Mouse (Mus musculus) right cerebral cortex, postnatal 10 days (tissue): Measurements from ENCODE around the gene Myo19.
"Not testable (repeated sequence)": the region's sequence is repeated elsewhere in the genome, so short reads cannot be mapped to it uniquely, and the experiment has no call there.

ENCODE experiments used
- DNase-seq, 2 experiments: peaks; one replicate each; pipeline ENCODE4 v3.0.0; 2021; ENCODE audit warnings: low spot score in 2 of 2

Gene Myo19

DNA sequence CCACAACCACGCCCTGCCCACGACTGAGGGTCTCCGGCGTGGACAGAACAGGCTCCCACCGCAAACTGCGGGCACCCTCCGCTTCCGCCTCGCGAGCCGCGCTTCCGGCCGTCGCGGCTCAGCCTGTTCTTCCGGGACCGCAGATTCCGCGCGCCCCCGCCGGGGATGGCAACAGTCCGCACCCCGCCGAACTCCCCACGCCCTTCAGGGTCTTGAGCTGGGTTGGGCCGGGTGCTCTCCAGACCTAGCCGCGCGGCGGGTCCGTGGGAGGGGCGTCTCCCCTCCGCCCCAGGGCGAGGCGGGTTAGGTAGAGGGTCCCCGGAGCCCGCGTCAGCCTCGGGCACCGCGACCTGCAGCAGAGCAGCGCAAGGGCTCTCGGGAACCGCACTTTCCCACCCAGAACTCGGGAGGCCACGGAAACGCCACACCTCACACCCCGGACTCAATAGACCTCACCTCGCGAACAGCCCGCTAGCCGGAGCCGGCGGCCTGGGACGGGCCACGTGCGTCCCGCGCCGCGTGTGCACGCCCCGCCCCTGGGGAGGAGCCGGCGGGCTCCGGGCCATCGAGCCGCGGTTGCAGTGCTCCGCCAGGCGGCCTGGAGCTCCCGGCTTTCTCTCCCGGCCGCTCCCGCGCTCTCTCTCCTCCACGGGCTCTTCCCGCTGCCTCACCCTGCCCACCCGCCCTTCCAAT, at the start of gene Myo19, which contains the start of gene Pigw:
Myo19 (plus strand) TSS at position 377 of the 693 bp plus-strand sequence.
Pigw (minus strand) TSS at position 514 of the 693 bp plus-strand sequence.
- peak; percentile 84 for DNase-seq

DNA sequence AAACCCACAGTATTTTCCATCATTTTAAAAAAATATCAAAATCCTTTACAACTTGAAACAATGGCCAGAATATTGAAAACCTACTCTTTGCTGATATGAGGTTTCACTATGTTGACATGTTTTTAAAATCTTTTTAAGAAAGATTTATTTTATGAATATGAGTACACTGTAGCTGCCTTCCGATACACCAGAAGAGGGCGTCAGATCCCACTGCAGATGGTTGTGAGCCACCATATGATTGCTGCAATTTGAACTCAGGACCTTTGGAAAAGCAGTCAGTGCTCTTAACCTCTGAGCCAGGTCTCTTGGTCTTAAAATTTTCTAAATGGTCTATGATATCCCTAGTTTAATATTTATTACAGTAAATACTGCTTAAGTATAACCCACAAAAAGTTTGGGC, 40.6 kb upstream of the Myo19 start:
- no peak for DNase-seq

DNA sequence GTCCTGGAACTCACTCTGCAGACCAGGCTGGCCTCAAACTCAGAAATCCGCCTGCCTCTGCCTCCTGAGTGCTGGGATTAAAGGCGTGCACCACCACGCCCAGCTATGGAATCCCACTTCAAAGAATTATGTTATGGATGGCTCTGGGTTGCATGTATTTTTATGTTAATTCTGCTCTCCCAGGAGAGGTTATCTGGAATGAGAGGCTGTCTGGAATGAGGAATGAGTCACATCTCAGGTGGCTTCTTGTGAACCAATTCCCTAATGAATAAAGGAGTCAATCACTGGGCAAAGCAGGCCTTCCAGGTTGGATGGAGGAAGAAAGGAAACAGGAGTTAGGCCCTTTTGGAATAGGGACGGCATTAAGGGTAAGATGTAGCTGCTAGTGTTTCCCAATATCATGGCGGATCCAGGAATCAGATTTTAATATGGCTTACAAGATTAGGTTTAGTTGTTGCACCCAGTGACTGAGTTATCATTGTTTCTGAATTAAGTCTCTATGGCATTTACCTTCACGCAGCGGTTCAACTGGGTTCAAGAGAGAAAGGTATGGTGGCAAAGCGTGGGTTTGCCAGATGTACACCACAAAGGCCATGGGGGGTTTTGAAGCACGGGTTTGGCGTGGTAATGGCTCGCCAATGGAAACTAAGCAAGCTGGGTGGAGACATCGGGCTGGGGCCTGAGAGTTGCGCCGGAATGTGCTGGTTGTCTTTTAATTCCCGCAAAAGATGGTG, 33.0 kb upstream of the Myo19 start:
- no peak for DNase-seq

DNA sequence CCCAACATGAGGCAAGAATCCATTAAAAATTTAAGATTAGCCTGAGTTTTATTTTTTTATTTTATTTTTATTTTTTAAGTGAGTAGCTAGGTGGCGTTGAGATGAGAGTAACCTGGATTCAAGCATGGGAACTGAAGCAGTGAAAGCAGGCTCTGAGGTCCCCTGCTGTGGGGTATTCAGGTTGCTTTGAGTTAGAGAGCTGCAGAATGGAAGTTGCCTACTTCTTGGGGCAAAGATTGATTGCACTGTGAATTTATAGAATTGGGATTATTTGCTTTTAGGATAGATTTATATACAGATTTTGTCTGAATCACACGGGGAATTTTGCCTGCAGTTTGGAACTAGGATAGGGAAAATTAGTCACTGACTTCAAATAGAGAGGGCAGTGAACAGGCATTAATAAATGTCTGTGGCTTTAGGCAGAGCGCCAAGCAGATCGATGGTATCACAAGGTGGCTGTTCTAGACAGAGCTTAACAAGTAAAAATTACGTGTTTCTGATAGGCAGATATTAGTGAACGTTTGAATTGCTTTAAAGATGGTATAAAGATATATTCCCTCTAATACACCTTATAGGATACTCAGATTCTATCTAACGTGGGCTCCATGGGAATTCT, 32.4 kb upstream of the Myo19 start:
- no peak for DNase-seq

DNA sequence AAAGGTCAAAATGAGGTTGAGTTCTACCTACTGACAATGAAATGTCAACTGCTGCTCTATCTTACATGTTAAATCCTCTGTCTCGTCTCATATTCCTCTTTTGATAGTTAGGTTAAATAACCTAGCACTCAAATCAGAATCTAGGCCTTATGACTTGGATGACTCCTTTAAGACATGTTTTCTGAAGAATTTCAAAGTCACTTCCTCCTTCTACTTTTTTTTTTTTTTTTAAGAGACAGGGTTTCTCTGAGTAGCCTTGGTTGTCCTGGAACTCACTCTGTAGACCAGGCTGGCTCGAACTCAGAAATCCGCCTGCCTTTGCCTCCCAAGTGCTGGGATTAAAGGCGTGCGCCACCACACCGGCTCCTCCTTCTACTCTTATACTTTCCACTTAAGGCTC, 24.7 kb upstream of the Myo19 start:
- DNase-seq = no peak

DNA sequence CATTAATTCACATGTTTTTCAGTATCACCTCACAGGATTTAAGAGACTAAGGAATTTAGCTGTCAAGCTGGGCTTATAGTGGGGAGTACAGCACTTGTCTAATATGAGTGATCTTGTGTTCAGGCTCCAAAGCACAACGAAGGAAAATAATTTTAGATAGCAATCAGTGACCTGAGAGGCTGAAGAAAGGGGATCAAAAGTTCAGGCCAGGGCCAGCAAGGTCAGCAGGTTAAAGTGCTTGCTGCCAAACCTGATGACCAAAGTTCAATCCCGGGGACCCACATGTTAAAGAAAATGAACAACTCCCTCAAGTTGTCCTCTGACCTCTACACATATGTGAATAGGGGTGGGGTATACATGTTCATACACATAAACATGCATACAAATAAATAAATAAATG, 14.7 kb upstream of the Myo19 start:
- no peak for DNase-seq

DNA sequence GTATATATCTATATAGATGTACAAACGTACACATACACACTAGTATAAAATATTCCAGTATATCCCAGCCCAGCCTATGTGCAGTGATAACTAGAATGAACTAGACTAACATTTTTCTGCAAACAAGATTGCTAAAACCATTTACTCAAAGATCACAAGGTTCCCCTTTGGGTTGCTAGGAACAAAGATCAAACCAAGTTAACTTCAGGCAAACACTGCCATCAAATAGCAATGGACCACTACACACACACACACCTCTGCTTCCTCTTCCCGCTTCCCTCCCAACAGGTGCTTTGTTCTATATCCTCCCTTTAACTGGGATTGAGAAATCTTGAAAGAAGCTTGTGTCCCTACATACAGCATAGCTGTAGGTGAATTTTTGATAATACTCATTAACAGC, 12.4 kb upstream of the Myo19 start:
- peak in 1 of 2 experiments; percentile 14 for DNase-seq

DNA sequence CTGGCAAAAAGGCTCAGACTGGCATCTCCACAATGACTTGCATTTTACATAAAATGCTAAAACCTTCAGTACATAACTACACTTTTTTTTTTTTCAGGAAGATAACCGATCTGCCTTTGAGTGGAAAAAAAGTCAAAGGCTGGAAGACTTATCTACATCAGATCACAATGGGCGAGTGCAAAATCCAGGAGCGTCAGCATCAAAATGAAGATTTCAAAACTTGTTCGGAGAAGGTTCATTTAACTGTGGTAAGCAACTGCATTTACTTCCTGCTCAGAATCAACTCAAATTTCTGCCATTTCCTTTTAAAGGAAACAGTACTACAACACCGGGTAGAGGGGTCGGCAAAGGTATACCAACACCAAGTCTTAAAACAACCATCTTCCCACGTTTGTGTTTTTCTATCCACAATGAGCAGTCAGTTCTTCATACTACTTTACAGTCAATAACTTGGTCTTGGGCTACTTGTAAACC, 11.1 kb upstream of the Myo19 start:
- no peak for DNase-seq

DNA sequence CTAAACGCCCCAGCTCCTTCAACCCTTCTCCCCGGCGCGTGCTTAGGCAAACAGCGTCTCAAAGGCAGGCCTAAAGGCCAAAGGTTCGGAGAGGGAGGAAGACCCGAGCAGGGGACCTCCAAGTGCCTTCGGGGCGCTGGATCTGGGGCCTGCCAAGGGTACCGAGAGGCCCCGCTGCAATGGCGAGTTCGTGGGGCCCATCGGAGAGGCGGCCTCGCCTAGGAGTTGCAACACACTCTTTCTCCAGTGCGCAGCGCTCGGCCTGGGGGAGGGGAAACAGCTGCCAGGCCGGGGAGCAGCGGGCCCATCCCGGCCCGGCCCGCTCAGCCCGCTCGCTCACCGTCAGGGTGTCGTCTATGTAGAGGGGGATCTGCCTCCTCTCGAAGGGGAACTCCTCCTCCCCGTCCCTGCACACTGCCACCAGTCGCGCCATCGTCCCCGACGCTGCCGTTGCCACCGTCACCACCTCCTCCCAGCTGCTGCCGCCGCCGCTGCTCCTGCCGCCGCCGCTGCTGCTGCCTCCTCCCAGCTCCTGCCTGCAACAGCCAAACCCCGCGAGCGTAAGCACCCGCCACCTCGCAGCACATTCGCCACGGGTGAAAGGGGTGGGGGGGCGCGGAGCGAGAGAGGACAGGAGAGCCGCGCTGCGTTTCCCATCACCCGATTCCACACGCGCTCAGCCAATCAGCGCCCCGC, 10.3 kb upstream of the Myo19 start:
- DNase-seq = peak; percentile 97

DNA sequence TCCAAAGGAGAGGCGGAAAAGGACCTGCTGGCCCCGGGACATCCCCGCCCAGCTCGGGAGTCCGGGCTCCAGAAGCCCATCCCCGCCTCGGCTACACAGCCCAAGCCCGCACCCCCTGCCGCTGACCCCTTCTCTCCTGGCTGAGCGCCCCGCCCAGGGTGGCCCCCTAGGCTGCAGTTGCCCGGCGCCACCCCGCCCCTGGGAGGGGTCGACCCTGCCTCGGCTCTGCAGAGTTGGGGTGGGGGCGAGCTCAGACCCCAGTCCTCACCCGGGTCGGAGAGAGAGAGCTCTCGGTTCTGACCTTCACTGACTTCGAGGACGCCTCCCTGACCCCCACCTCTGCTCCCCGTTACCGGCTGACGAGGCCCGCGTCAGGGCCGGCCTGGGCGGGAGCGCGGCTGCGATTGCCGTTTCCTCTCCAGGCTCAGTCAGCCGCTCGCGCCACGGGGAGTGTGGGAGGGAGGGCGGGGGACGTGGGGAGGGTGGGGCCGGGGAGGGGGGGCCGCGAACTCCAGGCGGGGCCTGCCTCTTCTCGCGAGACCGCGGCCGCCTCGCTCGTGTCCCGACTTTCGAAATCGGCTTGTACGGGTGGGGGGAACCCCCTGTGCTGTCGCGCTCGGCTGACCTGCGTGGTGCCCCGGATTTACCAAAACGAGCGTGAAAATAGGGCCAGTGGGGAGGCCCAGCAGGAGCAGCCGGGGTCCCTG, 9.5 kb upstream of the Myo19 start, which contains the start of gene Ggnbp2:
Ggnbp2 (minus strand) TSS at position 481 of the 707 bp plus-strand sequence.
- peak; percentile 94 to 95 for DNase-seq

DNA sequence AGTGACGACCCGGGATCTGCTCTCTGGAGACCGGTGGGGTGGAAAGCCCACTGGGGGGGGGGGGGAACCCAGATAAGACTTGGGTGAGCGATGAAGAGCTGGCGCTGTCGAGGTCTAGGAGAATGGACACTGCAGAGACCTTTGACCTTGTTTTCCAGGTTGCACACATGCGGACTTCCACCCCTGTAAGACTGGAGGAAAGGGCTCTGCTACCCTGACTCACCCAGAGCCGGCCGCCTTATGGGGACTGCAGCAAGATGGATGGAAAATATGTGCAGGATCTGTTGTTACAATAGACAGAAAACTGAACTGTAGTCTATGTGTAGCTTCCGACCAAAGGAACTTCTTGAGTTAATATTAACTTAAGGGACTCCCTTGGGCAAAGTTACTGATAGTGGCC, 8.9 kb upstream of the Myo19 start:
- no peak for DNase-seq

DNA sequence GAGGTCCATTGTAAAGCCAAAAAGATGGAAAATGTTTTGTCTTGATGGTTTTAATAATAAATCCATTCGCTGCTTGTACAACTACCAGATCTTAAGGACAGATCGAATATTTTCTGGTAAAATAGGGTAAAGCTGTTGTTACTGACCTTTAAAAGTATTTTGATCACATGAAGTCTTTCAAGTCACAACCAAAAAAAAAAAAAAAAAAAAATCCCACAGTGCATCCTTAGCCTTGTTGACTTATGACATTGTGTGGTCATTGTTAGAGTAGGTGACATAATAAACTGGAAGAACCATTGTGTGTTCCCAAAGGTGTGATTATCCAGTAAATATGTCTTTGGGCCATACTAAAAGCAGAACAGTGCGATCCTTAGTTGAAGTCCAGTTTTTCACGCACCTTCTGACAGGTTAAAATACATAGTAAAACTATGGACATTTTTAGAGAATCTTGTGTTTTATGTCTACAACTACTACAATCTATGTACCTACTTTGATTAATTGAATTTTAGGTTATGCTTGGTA, 8.3 kb upstream of the Myo19 start:
- no peak for DNase-seq

DNA sequence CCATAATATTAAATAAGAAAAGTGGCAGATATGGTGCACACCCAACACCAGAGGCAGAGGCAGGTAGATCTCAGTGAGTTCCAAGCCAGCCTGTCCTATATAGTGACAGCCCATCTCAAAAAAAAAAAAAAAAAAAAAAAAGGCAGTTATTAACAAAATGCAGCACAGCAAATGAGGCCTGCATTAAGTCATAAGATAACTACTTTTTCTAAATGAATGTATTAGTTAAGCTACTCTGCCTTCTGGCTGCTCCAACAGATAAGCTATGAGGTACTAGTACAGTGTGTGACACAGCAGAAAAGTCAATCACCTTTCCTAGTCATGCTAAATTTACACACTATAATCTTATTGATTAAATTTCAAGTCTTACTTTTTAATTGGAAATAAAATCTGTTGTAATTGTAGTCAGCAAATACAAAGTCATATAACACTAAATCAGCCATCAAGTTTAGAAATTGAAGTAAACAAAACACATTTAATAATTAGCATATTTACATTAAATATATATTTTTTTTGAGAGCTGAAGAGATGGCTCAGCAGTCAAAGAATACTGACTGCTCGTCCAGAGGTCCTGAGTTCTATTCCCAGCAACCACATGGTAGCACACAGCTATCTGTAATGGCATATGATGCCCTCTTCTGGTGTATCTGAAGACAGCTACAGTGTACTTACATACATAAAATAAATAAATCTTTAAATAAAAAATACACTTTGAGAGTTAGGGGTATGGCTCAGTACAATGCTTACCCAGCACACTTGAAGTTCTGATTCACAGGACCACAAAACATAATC, 6.7 kb upstream of the Myo19 start:
- no peak for DNase-seq

DNA sequence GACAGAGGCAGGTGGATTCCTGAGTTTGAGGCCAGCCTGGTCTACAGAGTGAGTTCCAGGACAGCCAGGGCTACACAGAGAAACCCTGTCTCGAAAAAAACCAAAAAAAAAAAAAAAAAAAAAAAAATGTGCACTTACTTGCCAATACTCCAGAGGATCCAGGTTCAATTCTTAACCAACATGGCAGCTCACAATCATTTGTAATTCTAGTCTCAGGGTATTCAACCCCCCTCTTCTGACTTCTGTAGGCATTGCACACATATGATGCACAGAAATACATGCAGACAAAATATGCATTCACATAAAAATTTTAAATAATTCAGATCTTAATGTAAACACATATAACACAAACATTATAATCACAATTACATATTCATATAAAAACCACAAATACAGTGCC, 3.9 kb upstream of the Myo19 start:
- not testable (repeated sequence) for DNase-seq

DNA sequence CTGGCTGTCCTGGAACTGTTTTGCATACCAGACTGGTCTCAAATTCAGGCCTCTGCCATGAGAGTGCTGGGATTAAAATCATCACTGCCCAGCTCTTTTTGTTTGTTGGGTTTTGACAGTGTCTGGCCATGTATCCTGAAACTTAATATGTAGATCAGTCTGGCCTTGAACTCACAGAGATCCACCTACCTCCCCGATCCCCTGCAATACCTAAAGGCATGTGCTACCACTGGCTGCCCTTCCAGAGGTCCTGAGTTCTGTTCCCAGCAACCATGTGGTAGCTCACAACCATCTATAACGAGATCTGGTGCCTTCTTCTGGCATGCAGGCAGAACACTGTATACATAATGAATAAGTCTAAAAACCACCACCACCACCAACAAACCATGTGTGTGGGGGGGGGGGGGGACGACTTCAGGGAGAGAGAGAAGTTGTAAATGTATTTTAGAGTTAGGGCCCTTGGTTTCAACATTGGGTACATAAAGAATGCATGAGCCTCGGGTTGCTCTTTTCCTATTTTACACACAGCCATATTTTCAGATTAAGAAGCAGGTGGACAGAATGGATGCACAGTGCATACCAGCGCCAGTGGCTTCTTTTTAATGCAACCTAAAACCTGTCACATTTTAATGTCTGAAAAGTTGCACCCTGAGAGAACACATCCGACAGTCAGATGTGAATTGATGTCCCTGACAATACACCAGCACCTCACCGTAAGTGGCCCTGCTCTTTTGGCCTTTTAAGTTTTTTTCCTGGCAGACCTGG, 759 bp upstream of the Myo19 start:
- no peak for DNase-seq

DNA sequence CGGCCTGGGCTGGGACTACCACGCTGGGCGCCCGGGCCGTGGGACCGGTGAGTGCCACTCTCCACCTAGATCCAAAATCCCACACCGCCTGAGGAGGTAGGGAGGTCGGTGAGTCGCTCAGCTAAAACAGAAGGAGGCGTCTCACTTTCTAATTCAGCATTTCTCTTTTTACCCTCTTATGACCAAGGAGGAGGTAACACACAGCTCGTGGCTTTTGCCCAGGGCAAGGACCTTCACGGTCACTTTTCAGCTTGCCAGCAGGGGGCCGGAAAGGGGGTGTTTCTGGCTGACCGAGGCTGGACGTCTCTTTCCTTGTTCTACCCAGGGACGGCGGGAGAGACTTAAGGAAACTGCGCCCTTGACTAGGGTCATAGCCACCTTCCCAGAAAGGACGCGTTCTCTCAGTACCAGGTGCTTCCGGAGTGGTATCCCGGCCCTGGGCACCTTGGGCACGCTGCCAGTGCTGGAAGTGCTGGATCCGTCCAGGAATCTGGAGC, 565 bp downstream of the Myo19 start:
- DNase-seq = peak; percentile 52 to 62

DNA sequence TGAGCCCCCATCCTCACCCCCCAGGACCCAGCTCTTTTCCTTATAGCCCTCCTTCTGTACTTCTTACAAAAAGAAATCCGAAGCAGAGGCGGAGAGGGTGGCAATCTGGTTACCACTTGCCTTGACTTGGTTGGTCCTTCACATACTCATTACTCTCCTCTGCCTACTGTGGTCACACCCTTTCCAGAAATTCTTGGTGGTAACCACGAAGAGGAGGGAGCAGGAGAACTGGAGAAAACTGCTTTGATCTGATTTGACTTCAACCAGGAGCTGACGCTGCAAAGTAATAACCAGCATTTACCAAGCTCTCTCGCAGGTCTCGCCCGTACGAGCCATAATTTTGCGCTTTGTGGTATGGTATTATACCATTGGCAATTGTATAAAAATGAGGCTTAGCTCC, 1.0 kb downstream of the Myo19 start:
- no peak for DNase-seq

DNA sequence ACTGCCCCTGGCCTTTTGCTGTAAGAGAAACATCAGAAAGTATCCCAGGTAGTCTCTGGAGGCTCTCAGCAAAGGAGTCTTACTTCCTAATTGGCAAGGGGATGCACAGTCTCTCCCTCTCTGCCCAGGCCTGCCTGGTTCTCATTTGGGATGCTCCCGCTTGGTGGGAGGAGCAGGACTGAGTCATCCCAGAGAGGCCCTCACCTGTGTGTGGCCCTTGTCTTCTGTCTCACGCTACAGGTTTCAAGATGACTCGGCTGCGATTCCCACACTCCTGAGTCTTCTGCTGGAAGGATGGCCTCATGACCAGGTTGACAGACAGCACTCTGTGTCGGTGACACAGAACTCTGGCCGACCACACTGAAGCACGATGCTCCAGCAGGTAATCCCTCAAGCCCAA, 2.4 kb downstream of the Myo19 start:
- no peak for DNase-seq

DNA sequence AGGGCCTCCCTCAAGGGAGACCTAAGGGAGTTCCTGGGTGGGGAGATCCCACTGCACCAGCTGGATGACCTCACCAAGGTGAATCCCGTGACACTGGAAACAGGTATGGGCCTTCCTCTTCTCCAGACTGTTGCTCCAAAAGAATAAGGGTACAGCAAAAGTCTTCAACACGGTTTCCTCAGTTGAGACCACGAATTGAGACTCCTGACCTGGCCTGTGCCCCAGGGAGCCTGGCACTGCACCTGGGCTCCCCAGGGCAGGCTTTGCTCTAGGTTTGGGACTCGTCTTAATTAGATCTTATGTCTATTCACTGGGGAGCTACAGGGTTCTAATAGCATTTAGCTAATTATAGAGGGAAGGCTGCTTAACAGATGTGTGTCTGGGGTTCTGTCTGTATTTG, 5.3 kb downstream of the Myo19 start:
- no peak for DNase-seq
